Mouse (Mus musculus): ENCODE data around the gene Gm2310. TPM values are rescaled to one million over a fixed set of nuclear protein-coding genes. Genes with fewer than 3 reads are reported as not detected.
"Not testable (repeated sequence)": the region's sequence is repeated elsewhere in the genome, so short reads cannot be mapped to it uniquely, and the experiment has no call there.

The Gm2310 gene
- not detected in 2 replicates for polyA plus RNA-seq (2015; fragmentation: Nextera tagmentation; extraction: Ambion mirVana)

DNA sequence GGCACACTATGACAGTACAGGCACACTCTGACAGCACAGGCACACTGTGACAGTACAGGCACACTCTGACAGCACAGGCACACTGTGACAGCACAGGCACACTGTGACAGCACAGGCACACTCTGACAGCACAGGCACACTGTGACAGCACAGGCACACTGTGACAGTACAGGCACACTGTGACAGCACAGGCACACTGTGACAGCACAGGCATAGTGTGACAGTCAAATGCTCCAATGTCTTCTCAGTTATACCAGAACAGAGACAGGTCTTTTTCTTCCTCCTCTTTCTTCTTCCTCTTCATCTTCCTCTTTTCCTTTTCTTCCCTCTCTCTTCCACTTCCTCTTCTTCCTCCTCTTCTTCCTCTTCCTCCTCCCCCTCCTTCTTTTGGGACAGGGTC is at the start of gene Gm2310:
Gm2310 (minus strand) TSS at position 101 of the 400 bp plus-strand sequence.
- not testable (repeated sequence) for H3K9ac ChIP-seq (ENCODE audit: low read length); H3K36me3 ChIP-seq (ENCODE audit: control insufficient read depth, insufficient read depth, low read length); H3K27ac ChIP-seq (replicated peaks); H3K4me2 ChIP-seq (replicated peaks; ENCODE audit: low read depth); H3K9me3 ChIP-seq (ENCODE audit: control insufficient read depth, low read length); ATAC-seq (ENCODE audit: low FRiP score, low TSS enrichment); DNase-seq (ENCODE audit: low spot score); H3K4me1 ChIP-seq (replicated peaks; ENCODE audit: control insufficient read depth, insufficient read depth); H3K27me3 ChIP-seq (ENCODE audit: control insufficient read depth, insufficient read depth, low read length); H3K4me3 ChIP-seq (ENCODE audit: low read depth, low read length)

DNA sequence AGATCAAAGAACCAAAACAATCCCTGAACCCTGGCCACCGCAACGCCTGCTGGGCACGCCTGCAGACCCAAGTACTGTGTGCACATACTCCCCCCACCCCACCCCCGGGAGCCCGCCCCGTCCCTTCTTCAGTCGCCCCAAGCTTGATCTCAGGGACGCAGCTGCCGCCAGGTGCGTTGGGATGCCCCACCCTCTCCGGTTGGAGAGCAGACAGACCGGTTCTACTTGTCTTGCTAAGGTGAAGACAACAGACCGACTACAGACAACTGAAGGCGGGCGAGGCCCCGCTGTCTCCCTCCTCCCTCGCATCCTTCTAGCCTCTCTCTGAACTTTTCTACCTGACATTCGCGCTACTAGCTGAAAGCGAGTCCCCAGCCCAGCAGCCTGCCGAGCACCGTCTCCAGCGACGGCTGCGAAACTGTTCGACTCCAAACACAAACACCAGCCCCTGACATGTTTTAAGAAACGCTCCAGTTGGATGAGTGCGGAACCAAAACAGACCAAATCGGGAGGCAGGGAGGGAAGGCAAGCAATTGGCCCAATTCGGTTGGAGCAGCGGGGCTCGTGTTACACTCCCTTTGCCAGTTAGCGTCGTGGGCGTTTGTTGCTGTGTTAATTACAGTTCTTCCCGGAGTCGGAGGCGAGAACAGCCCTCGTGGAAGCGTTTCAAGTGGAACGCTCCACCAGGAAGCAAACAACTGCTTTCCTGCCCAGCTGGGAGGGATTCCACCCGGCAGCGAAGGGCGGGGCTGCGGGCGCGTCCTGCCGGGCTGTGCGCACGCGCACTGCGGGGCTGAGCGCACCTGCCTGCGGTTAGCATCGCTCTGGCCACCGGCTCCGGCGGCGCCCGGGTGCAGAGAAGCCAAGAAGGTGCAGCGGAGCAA is 49.1 kb upstream of the Gm2310 start:
- Histone ChIP-seq H3K4me3 (ENCODE audit: low read depth, low read length) (peak overlapping the region; percentile 52), H3K4me2 (replicated peaks; ENCODE audit: low read depth) (peak overlapping the region; percentile 82), H3K4me1 (replicated peaks; ENCODE audit: control insufficient read depth, insufficient read depth) (no peaks in the 10 kb centered on the region; the same call in 1 of the 2 replicates), H3K27ac (replicated peaks) (peak overlapping the region; percentile 94), H3K36me3 (ENCODE audit: control insufficient read depth, insufficient read depth, low read length) (no peaks in the 10 kb centered on the region), H3K9ac (ENCODE audit: low read length) (peak overlapping the region; percentile 65), H3K9me3 (ENCODE audit: control insufficient read depth, low read length) (no peaks in the 10 kb centered on the region), H3K27me3 (ENCODE audit: control insufficient read depth, insufficient read depth, low read length) (no peaks in the 10 kb centered on the region)
- TF ChIP-seq EP300 (optimal IDR thresholded peaks at IDR 0.05) (no peak), CTCF (IDR thresholded peaks at IDR 0.05; ENCODE audit: low read depth) (no peak)
- ATAC-seq (ENCODE audit: low FRiP score, low TSS enrichment) (peak; percentile 93), DNase-seq (ENCODE audit: low spot score) (peak; percentile 93)
- under 1% methylated on average over 61 of the region's 61 CpGs for WGBS

DNA sequence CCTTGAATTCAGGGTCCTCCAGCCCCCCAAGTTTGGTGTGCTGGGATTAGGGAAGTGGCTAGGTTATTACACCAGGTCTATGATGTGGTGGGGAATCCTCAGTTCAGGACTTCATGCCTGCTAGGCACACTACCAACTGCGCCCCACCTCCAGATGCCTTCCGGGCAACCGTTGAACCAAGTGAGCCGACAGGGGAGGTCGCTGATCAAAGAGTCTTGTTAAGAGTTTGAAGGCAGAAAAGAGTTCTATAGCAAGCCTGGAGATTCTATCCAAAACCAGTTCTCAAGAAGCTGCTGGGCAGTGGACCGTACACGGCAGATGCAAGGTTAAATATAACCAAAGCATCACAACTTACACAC is 48.5 kb upstream of the Gm2310 start:
- no peaks in the 10 kb centered on the region for H3K9me3 ChIP-seq (ENCODE audit: control insufficient read depth, low read length)
- H3K9ac ChIP-seq (ENCODE audit: low read length) = peak overlapping the region; percentile 65
- 5% methylated on average over 7 of the region's 7 CpGs for WGBS
- DNase-seq (ENCODE audit: low spot score) = no peak
- TF ChIP-seq EP300 (optimal IDR thresholded peaks at IDR 0.05) (no peak), CTCF (IDR thresholded peaks at IDR 0.05; ENCODE audit: low read depth) (no peak)
- peak overlapping the region; percentile 52 for H3K4me3 ChIP-seq (ENCODE audit: low read depth, low read length)
- H3K4me2 ChIP-seq (replicated peaks; ENCODE audit: low read depth) = peak overlapping the region; percentile 82
- H3K4me1 ChIP-seq (replicated peaks; ENCODE audit: control insufficient read depth, insufficient read depth) = no peaks in the 10 kb centered on the region; the same call in 1 of the 2 replicates
- no peaks in the 10 kb centered on the region for H3K36me3 ChIP-seq (ENCODE audit: control insufficient read depth, insufficient read depth, low read length)
- H3K27ac ChIP-seq (replicated peaks) = peak overlapping the region; percentile 94
- no peaks in the 10 kb centered on the region for H3K27me3 ChIP-seq (ENCODE audit: control insufficient read depth, insufficient read depth, low read length)
- 0 out of 2 replicates have a peak, but pooled peaks have one; percentile 5 for ATAC-seq (ENCODE audit: low FRiP score, low TSS enrichment)

DNA sequence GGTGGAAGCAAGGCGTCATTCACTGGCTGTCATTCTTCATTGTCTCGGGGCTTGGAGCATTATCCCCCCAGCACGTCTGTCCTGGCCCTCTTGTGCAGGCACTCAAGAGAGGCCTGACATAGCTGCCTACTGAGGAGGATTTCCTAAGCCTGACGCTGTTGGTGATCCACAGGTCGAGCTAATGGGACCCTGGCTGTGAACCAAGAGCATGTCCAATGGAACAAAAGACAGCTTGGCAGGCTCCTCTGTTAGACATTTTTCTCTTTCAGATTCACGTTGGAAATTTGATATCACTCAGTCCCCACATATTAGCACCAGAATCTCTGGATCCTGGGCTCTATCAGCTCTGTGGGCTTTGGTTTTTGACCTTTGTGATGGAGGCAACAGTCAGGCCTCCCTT is 45.7 kb upstream of the Gm2310 start:
- TF ChIP-seq EP300 (optimal IDR thresholded peaks at IDR 0.05) (no peak), CTCF (IDR thresholded peaks at IDR 0.05; ENCODE audit: low read depth) (no peak)
- H3K4me1 ChIP-seq (replicated peaks; ENCODE audit: control insufficient read depth, insufficient read depth) = no peaks in the 10 kb centered on the region; the same call in 1 of the 2 replicates
- no peak for ATAC-seq (ENCODE audit: low FRiP score, low TSS enrichment)
- DNase-seq (ENCODE audit: low spot score) = no peak
- H3K27ac ChIP-seq (replicated peaks) = no peak overlapping the region
- no peaks in the 10 kb centered on the region for H3K36me3 ChIP-seq (ENCODE audit: control insufficient read depth, insufficient read depth, low read length)
- H3K4me2 ChIP-seq (replicated peaks; ENCODE audit: low read depth) = no peak overlapping the region
- no peak overlapping the region for H3K9ac ChIP-seq (ENCODE audit: low read length)
- no peak overlapping the region for H3K4me3 ChIP-seq (ENCODE audit: low read depth, low read length)
- H3K9me3 ChIP-seq (ENCODE audit: control insufficient read depth, low read length) = no peaks in the 10 kb centered on the region
- no peaks in the 10 kb centered on the region for H3K27me3 ChIP-seq (ENCODE audit: control insufficient read depth, insufficient read depth, low read length)
- 53% methylated on average over 6 of the region's 6 CpGs for WGBS

DNA sequence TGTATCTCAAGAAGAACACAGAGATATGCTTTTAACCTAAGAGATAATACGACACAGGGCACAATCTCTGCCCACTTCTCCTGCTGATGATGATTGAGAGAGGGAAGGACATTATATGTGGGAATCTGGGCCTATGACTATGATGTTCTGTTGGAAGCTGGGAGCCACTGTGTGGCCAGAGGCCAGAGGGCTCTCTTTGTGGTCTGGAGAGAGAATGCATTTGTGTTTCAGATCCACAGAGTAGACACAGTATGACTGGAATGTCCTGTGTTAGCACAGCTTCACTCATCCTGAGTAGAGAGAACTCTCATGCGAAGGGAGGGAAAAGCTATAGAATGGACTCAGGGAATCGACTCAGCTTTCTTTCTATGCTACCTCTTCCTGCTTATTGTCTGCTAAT is 44.6 kb upstream of the Gm2310 start:
- 81% methylated on average over 3 of the region's 3 CpGs for WGBS

More for the DNA sequence above, 44.6 kb upstream of the Gm2310 start:
- H3K9ac ChIP-seq (ENCODE audit: low read length) = no peak overlapping the region
- H3K4me1 ChIP-seq (replicated peaks; ENCODE audit: control insufficient read depth, insufficient read depth) = no peaks in the 10 kb centered on the region; the same call in 1 of the 2 replicates
- H3K9me3 ChIP-seq (ENCODE audit: control insufficient read depth, low read length) = no peaks in the 10 kb centered on the region
- H3K36me3 ChIP-seq (ENCODE audit: control insufficient read depth, insufficient read depth, low read length) = no peaks in the 10 kb centered on the region
- H3K4me3 ChIP-seq (ENCODE audit: low read depth, low read length) = no peak overlapping the region
- DNase-seq (ENCODE audit: low spot score) (no peak), ATAC-seq (ENCODE audit: low FRiP score, low TSS enrichment) (no peak)
- TF ChIP-seq CTCF (IDR thresholded peaks at IDR 0.05; ENCODE audit: low read depth) (no peak), EP300 (optimal IDR thresholded peaks at IDR 0.05) (no peak)
- H3K27ac ChIP-seq (replicated peaks) = no peak overlapping the region
- no peaks in the 10 kb centered on the region for H3K27me3 ChIP-seq (ENCODE audit: control insufficient read depth, insufficient read depth, low read length)
- H3K4me2 ChIP-seq (replicated peaks; ENCODE audit: low read depth) = no peak overlapping the region

Measured in stomach, postnatal 0 days (tissue).